Mouse (Mus musculus) mouse embryonic stem cell (cell line): ENCODE measurements around the gene A030005K14Rik.

ENCODE experiments used
- in situ Hi-C, 2 experiments: fragments of 300-500 bp; cut with MboI; formaldehyde crosslinking; loops; 1 replicate in 1 of 2; 3 replicates in 1 of 2; pipeline ENCODE4 v1.14.3; 2019 to 2020; ENCODE audit warnings: low sequenced_read_pairs in 2 of 2, low pct_unique_long_range_greater_than_20kb in 1 of 2, mixed read lengths in 1 of 2; ENCODE audit not compliant: unreplicated experiment in 1 of 2

The A030005K14Rik gene

GRCm38 (mm10) chr1:83039080-83039479 lies 20.1 kb downstream of the A030005K14Rik start:
- in situ Hi-C loops, result no loop called here

GRCm38 (mm10) chr1:83038109-83038672 lies 21.0 kb downstream of the A030005K14Rik start, which contains the start of gene Slc19a3:
Gene Slc19a3 (minus strand): TSS chr1:83038448.
- in situ Hi-C loops, result no loop called here

GRCm38 (mm10) chr1:83036892-83037667 lies 22.1 kb downstream of the A030005K14Rik start:
- in situ Hi-C loops, result no loop called here

- in situ Hi-C loops, result no loop called here
Observed at GRCm38 (mm10) chr1:83034509-83034908, 24.7 kb downstream of the A030005K14Rik start.

- in situ Hi-C loops, result no loop called here
Observed at GRCm38 (mm10) chr1:83032508-83032907, 26.7 kb downstream of the A030005K14Rik start.

- in situ Hi-C loops, result no loop called here
Observed at GRCm38 (mm10) chr1:83031950-83032349, 27.2 kb downstream of the A030005K14Rik start.

- in situ Hi-C loops, result no loop called here
Observed at GRCm38 (mm10) chr1:83016556-83016955, 42.6 kb downstream of the A030005K14Rik start.

- in situ Hi-C loops, result no loop called here
Observed at GRCm38 (mm10) chr1:83015329-83015879, 43.8 kb downstream of the A030005K14Rik start.

GRCm38 (mm10) chr1:83014477-83014876 lies 44.7 kb downstream of the A030005K14Rik start:
- in situ Hi-C loops, result no loop called here
